Mouse (Mus musculus) spleen, adult 2 months (tissue): ENCODE measurements around the gene Gpatch2.

Source experiments
- CTCF ChIP-seq: fragments of 200-500 bp; IDR thresholded peaks from 2 replicates; pipeline ENCODE4 v1.5.1; 2011; ENCODE audit warnings: mild to moderate bottlenecking, inconsistent platforms; ENCODE audit not compliant: insufficient read depth, insufficient read length, insufficient replicate concordance; ENCODE audit errors: extremely low read depth
- POLR2A ChIP-seq: fragments of 200-500 bp; IDR thresholded peaks from 2 replicates; pipeline ENCODE4 v1.6.1; 2011; ENCODE audit warnings: low read depth, low read length, inconsistent platforms

DNA sequence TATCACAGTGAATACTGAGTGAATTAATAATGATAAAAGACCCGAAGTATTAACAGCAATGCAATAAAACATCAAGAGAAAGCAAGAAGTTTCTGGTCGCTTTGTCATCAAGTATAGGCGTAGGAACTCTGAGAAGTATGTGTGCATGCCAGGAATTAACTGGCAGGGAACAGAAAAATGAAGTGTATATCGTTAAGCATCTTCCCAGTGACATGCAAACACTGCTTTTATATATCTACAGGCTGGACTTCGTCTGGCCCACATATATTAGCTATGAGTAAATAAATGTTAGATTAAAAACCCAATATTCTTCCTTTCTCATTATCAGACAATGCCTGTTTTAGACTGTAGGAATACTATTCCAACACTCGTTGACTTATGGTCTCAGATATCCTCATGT, 9.8 kb upstream of the Gpatch2 start:
- TF ChIP-seq CTCF (no peak), POLR2A (no peak)
